Mouse (Mus musculus): ENCODE results near the gene Csde1. TPM values are rescaled to one million over a fixed set of nuclear protein-coding genes. Genes with fewer than 3 reads are reported as not detected.

Gene Csde1
- total and polyA plus RNA-seq, 2 experiments from 2014 or later, result 215 to 277 TPM

- Histone ChIP-seq H3K36me3 (ENCODE audit: insufficient read depth, low read length) (no peaks in the 10 kb centered on the region), H3K4me1 (ENCODE audit: insufficient read depth, low read length) (peaks cover 3% of the 10 kb centered on the region; the same call in 1 of the 2 replicates), H3K9ac (replicated peaks; ENCODE audit: low read length) (no peak overlapping the region), H3K27me3 (ENCODE audit: insufficient read depth, low read length) (no peaks in the 10 kb centered on the region), H3K27ac (no peak overlapping the region), H3K4me3 (ENCODE audit: low read length) (no peak overlapping the region), H3K9me3 (ENCODE audit: low read length) (no peaks in the 10 kb centered on the region), H3K4me2 (ENCODE audit: low read depth, low read length) (no peak overlapping the region)
- 83% methylated on average over 23 of the region's 23 CpGs for WGBS
- TF ChIP-seq CTCF (IDR thresholded peaks at IDR 0.05; ENCODE audit: low read depth), result no peak
- no peak for ATAC-seq
- DNase-seq (ENCODE audit: low spot score), result no peak
These were observed 78.4 kb downstream of the Csde1 start for GRCm38 (mm10) chr3:103098662-103099061.

- Histone ChIP-seq H3K4me1 (ENCODE audit: insufficient read depth, low read length) (peaks cover 3% of the 10 kb centered on the region; the same call in 1 of the 2 replicates), H3K27ac (no peak overlapping the region), H3K9ac (replicated peaks; ENCODE audit: low read length) (no peak overlapping the region), H3K9me3 (ENCODE audit: low read length) (no peaks in the 10 kb centered on the region), H3K4me2 (ENCODE audit: low read depth, low read length) (no peak overlapping the region), H3K36me3 (ENCODE audit: insufficient read depth, low read length) (no peaks in the 10 kb centered on the region), H3K27me3 (ENCODE audit: insufficient read depth, low read length) (no peaks in the 10 kb centered on the region), H3K4me3 (ENCODE audit: low read length) (no peak overlapping the region)
- no peak for ATAC-seq
- no peak for DNase-seq (ENCODE audit: low spot score)
- TF ChIP-seq CTCF (IDR thresholded peaks at IDR 0.05; ENCODE audit: low read depth), result peak; percentile 24; the same call in 1 of the 2 replicates
- 83% methylated on average over 6 of the region's 6 CpGs for WGBS
These were observed 79.4 kb downstream of the Csde1 start for GRCm38 (mm10) chr3:103099667-103100066.

GRCm38 (mm10) chr3:103100735-103101134 is 80.5 kb downstream of the Csde1 start:
- Histone ChIP-seq H3K9me3 (ENCODE audit: low read length) (no peaks in the 10 kb centered on the region), H3K4me3 (ENCODE audit: low read length) (no peak overlapping the region), H3K4me2 (ENCODE audit: low read depth, low read length) (no peak overlapping the region), H3K9ac (replicated peaks; ENCODE audit: low read length) (no peak overlapping the region), H3K27ac (no peak overlapping the region), H3K4me1 (ENCODE audit: insufficient read depth, low read length) (peaks cover 3% of the 10 kb centered on the region; the same call in 1 of the 2 replicates), H3K27me3 (ENCODE audit: insufficient read depth, low read length) (no peaks in the 10 kb centered on the region), H3K36me3 (ENCODE audit: insufficient read depth, low read length) (no peaks in the 10 kb centered on the region)
- ATAC-seq, result no peak
- no peak for DNase-seq (ENCODE audit: low spot score)
- 72% methylated on average over 2 of the region's 2 CpGs for WGBS
- TF ChIP-seq CTCF (IDR thresholded peaks at IDR 0.05; ENCODE audit: low read depth), result 0 out of 2 replicates have a peak, but pooled peaks have one; percentile 10

- 66% methylated on average over 5 of the region's 5 CpGs for WGBS
- Histone ChIP-seq H3K4me3 (ENCODE audit: low read length) (no peak overlapping the region), H3K9ac (replicated peaks; ENCODE audit: low read length) (no peak overlapping the region), H3K4me2 (ENCODE audit: low read depth, low read length) (no peak overlapping the region), H3K27me3 (ENCODE audit: insufficient read depth, low read length) (no peaks in the 10 kb centered on the region), H3K36me3 (ENCODE audit: insufficient read depth, low read length) (no peaks in the 10 kb centered on the region), H3K9me3 (ENCODE audit: low read length) (no peaks in the 10 kb centered on the region), H3K27ac (no peak overlapping the region), H3K4me1 (ENCODE audit: insufficient read depth, low read length) (peaks cover 3% of the 10 kb centered on the region; the same call in 1 of the 2 replicates)
- DNase-seq (ENCODE audit: low spot score) (no peak), ATAC-seq (no peak)
- peak; percentile 44 for TF ChIP-seq CTCF (IDR thresholded peaks at IDR 0.05; ENCODE audit: low read depth)
These were observed 81.0 kb downstream of the Csde1 start for GRCm38 (mm10) chr3:103101194-103101593.

- TF ChIP-seq CTCF (IDR thresholded peaks at IDR 0.05; ENCODE audit: low read depth), result no peak
These were observed 81.7 kb downstream of the Csde1 start for GRCm38 (mm10) chr3:103101909-103102308.

GRCm38 (mm10) chr3:103102454-103103390 is 82.5 kb downstream of the Csde1 start, which contains the start of gene Dennd2c:
Gene Dennd2c (plus strand): TSS chr3:103102604.
- DNase-seq (ENCODE audit: low spot score) (peak; percentile 79), ATAC-seq (peak; percentile 95)
- TF ChIP-seq CTCF (IDR thresholded peaks at IDR 0.05; ENCODE audit: low read depth), result no peak
- peak within 1 kb of the TSS; percentile 63 for H3K4me3 ChIP-seq (ENCODE audit: low read length)
- peak within 1 kb of the TSS; percentile 84 for H3K4me2 ChIP-seq (ENCODE audit: low read depth, low read length)
- WGBS, result 2% methylated on average over 72 of the region's 72 CpGs
- H3K4me1 ChIP-seq (ENCODE audit: insufficient read depth, low read length), result peaks cover 3% of the 10 kb centered on the region; the same call in 1 of the 2 replicates
- no peaks in the 10 kb centered on the region for H3K27me3 ChIP-seq (ENCODE audit: insufficient read depth, low read length)
- H3K36me3 ChIP-seq (ENCODE audit: insufficient read depth, low read length), result no peaks in the 10 kb centered on the region
- H3K9me3 ChIP-seq (ENCODE audit: low read length), result no peaks in the 10 kb centered on the region
- peak within 1 kb of the TSS; percentile 47 for H3K9ac ChIP-seq (replicated peaks; ENCODE audit: low read length)
- H3K27ac ChIP-seq, result no peak within 1 kb of the TSS

More at GRCm38 (mm10) chr3:103101909-103102308, 81.7 kb downstream of the Csde1 start:
- Histone ChIP-seq H3K9ac (replicated peaks; ENCODE audit: low read length) (peak overlapping the region; percentile 47), H3K27me3 (ENCODE audit: insufficient read depth, low read length) (no peaks in the 10 kb centered on the region), H3K4me1 (ENCODE audit: insufficient read depth, low read length) (peaks cover 3% of the 10 kb centered on the region; the same call in 1 of the 2 replicates), H3K27ac (no peak overlapping the region), H3K9me3 (ENCODE audit: low read length) (no peaks in the 10 kb centered on the region), H3K36me3 (ENCODE audit: insufficient read depth, low read length) (no peaks in the 10 kb centered on the region), H3K4me3 (ENCODE audit: low read length) (peak overlapping the region; percentile 63), H3K4me2 (ENCODE audit: low read depth, low read length) (peak overlapping the region; percentile 84)
- 1% methylated on average over 14 of the region's 14 CpGs for WGBS
- DNase-seq (ENCODE audit: low spot score) (no peak), ATAC-seq (peak; percentile 35)

Other genes starting within 250 kb of the Csde1 start
- gene Tshb, start 237.7 kb upstream of the Csde1 start, total RNA-seq (2014; rRNA removed), result not detected in 2 replicates
- gene Tshb, start 237.7 kb upstream of the Csde1 start, polyA plus RNA-seq (2015; fragmentation: Nextera tagmentation; extraction: Ambion mirVana), result 0.39 and 0.71 TPM in 2 replicates
- not detected in 2 replicates for gene Sycp1, start 84.3 kb upstream of the Csde1 start, total RNA-seq (2014; rRNA removed)
- 0.08 TPM in 1 of 2 replicates, not detected in the other for gene Sycp1, start 84.3 kb upstream of the Csde1 start, polyA plus RNA-seq (2015; fragmentation: Nextera tagmentation; extraction: Ambion mirVana)
- gene Nr1h5, start 56.3 kb upstream of the Csde1 start, total RNA-seq (2014; rRNA removed), result not detected in 2 replicates
- not detected in 2 replicates for gene Nr1h5, start 56.3 kb upstream of the Csde1 start, polyA plus RNA-seq (2015; fragmentation: Nextera tagmentation; extraction: Ambion mirVana)
- 25.9 and 30.8 TPM in 2 replicates for gene Sike1, start 24.7 kb upstream of the Csde1 start, total RNA-seq (2014; rRNA removed)
- gene Sike1, start 24.7 kb upstream of the Csde1 start, polyA plus RNA-seq (2015; fragmentation: Nextera tagmentation; extraction: Ambion mirVana), result 43.5 and 45.7 TPM in 2 replicates
- gene Nras, start 37.9 kb downstream of the Csde1 start, total RNA-seq (2014; rRNA removed), result 47.8 and 53.6 TPM in 2 replicates
- 67.1 and 73.7 TPM in 2 replicates for gene Nras, start 37.9 kb downstream of the Csde1 start, polyA plus RNA-seq (2015; fragmentation: Nextera tagmentation; extraction: Ambion mirVana)
- gene Ampd1, start 53.6 kb downstream of the Csde1 start, total RNA-seq (2014; rRNA removed), result 0.07 and 2.6 TPM in 2 replicates
- gene Ampd1, start 53.6 kb downstream of the Csde1 start, polyA plus RNA-seq (2015; fragmentation: Nextera tagmentation; extraction: Ambion mirVana), result not detected in 2 replicates
- 0.94 and 1.7 TPM in 2 replicates for gene Dennd2c, start 82.2 kb downstream of the Csde1 start, total RNA-seq (2014; rRNA removed)
- gene Dennd2c, start 82.2 kb downstream of the Csde1 start, polyA plus RNA-seq (2015; fragmentation: Nextera tagmentation; extraction: Ambion mirVana), result 0.73 and 0.79 TPM in 2 replicates
- 54.6 and 60.7 TPM in 2 replicates for gene Bcas2, start 151.2 kb downstream of the Csde1 start, total RNA-seq (2014; rRNA removed)
- 204 and 220 TPM in 2 replicates for gene Bcas2, start 151.2 kb downstream of the Csde1 start, polyA plus RNA-seq (2015; fragmentation: Nextera tagmentation; extraction: Ambion mirVana)